Mouse (Mus musculus): ENCODE results near the gene Kptn. TPM values are rescaled to one million over a fixed set of nuclear protein-coding genes. Genes with fewer than 3 reads are reported as not detected.

Gene Kptn
- polyA plus RNA-seq, 1 experiment from 2014 or later: 31.2 TPM

GRCm38 (mm10) chr7:16132926-16133325 is 13.2 kb downstream of the Kptn start:
- 61% methylated on average over 3 of the region's 3 CpGs for WGBS
- ATAC-seq (ENCODE audit: insufficient number of reproducible peaks, insufficient read depth, low FRiP score, low read depth): no peak
- H3K27me3 ChIP-seq (ENCODE audit: control insufficient read depth, insufficient read depth, low read length): no peaks in the 10 kb centered on the region

GRCm38 (mm10) chr7:16133691-16134090 is 14.0 kb downstream of the Kptn start:
- peaks cover 15% of the 10 kb centered on the region in 2 experiments; a peak in 3 of 4 replicates for H3K4me1 ChIP-seq (ENCODE audit: control insufficient read depth in 2 of 2, insufficient read depth in 2 of 2, low read length in 2 of 2)
- H3K36me3 ChIP-seq (ENCODE audit: control insufficient read depth, insufficient read depth, low read length): no peaks in the 10 kb centered on the region
- WGBS: 87% methylated on average over 9 of the region's 9 CpGs
- no peak for ATAC-seq (ENCODE audit: insufficient number of reproducible peaks, insufficient read depth, low FRiP score, low read depth)
- no peaks in the 10 kb centered on the region for H3K9me3 ChIP-seq (ENCODE audit: control insufficient read depth, low read length)
- H3K4me3 ChIP-seq (ENCODE audit: control insufficient read depth in 1 of 2, insufficient read depth in 1 of 2, low read depth in 1 of 2, low read length in 2 of 2): no peak overlapping the region
- no peaks in the 10 kb centered on the region for H3K27me3 ChIP-seq (ENCODE audit: control insufficient read depth, insufficient read depth, low read length)
- no peak overlapping the region for H3K27ac ChIP-seq (replicated peaks in 1 of 2; ENCODE audit: control insufficient read depth in 1 of 2, insufficient read depth in 1 of 2, low read depth in 2 of 2, low read length in 2 of 2)
- H3K9ac ChIP-seq (ENCODE audit: low read length): no peak overlapping the region
- H3K4me2 ChIP-seq (ENCODE audit: low read length): no peak overlapping the region

More at GRCm38 (mm10) chr7:16132926-16133325, 13.2 kb downstream of the Kptn start:
- H3K4me3 ChIP-seq (ENCODE audit: control insufficient read depth in 1 of 2, insufficient read depth in 1 of 2, low read depth in 1 of 2, low read length in 2 of 2): no peak overlapping the region
- H3K36me3 ChIP-seq (ENCODE audit: control insufficient read depth, insufficient read depth, low read length): no peaks in the 10 kb centered on the region
- no peaks in the 10 kb centered on the region for H3K9me3 ChIP-seq (ENCODE audit: control insufficient read depth, low read length)
- H3K27ac ChIP-seq (replicated peaks in 1 of 2; ENCODE audit: control insufficient read depth in 1 of 2, insufficient read depth in 1 of 2, low read depth in 2 of 2, low read length in 2 of 2): no peak overlapping the region
- peaks cover 20 to 21% of the 10 kb centered on the region in 2 experiments for H3K4me1 ChIP-seq (ENCODE audit: control insufficient read depth in 2 of 2, insufficient read depth in 2 of 2, low read length in 2 of 2)
- no peak overlapping the region for H3K9ac ChIP-seq (ENCODE audit: low read length)
- H3K4me2 ChIP-seq (ENCODE audit: low read length): no peak overlapping the region

GRCm38 (mm10) chr7:16134951-16135392 is 15.3 kb downstream of the Kptn start:
- Histone ChIP-seq H3K36me3 (ENCODE audit: control insufficient read depth, insufficient read depth, low read length) (no peaks in the 10 kb centered on the region), H3K4me1 (ENCODE audit: control insufficient read depth in 2 of 2, insufficient read depth in 2 of 2, low read length in 2 of 2) (peaks cover 6% of the 10 kb centered on the region in 2 experiments; a peak in 3 of 4 replicates), H3K27ac (replicated peaks in 1 of 2; ENCODE audit: control insufficient read depth in 1 of 2, insufficient read depth in 1 of 2, low read depth in 2 of 2, low read length in 2 of 2) (no peak overlapping the region), H3K4me2 (ENCODE audit: low read length) (no peak overlapping the region), H3K27me3 (ENCODE audit: control insufficient read depth, insufficient read depth, low read length) (no peaks in the 10 kb centered on the region), H3K4me3 (ENCODE audit: control insufficient read depth in 1 of 2, insufficient read depth in 1 of 2, low read depth in 1 of 2, low read length in 2 of 2) (no peak overlapping the region), H3K9me3 (ENCODE audit: control insufficient read depth, low read length) (no peaks in the 10 kb centered on the region), H3K9ac (ENCODE audit: low read length) (no peak overlapping the region)
- WGBS: 69% methylated on average over 7 of the region's 7 CpGs
- no peak for ATAC-seq (ENCODE audit: insufficient number of reproducible peaks, insufficient read depth, low FRiP score, low read depth)

GRCm38 (mm10) chr7:16146489-16147410 is 27.1 kb downstream of the Kptn start:
- Histone ChIP-seq H3K27ac (replicated peaks in 1 of 2; ENCODE audit: control insufficient read depth in 1 of 2, insufficient read depth in 1 of 2, low read depth in 2 of 2, low read length in 2 of 2) (no peak overlapping the region), H3K4me1 (ENCODE audit: control insufficient read depth in 2 of 2, insufficient read depth in 2 of 2, low read length in 2 of 2) (no peaks in the 10 kb centered on the region), H3K4me2 (ENCODE audit: low read length) (no peak overlapping the region), H3K9me3 (ENCODE audit: control insufficient read depth, low read length) (no peaks in the 10 kb centered on the region), H3K4me3 (ENCODE audit: control insufficient read depth in 1 of 2, insufficient read depth in 1 of 2, low read depth in 1 of 2, low read length in 2 of 2) (no peak overlapping the region), H3K9ac (ENCODE audit: low read length) (no peak overlapping the region), H3K36me3 (ENCODE audit: control insufficient read depth, insufficient read depth, low read length) (no peaks in the 10 kb centered on the region), H3K27me3 (ENCODE audit: control insufficient read depth, insufficient read depth, low read length) (peaks cover 27% of the 10 kb centered on the region)
- WGBS: 27% methylated on average over 27 of the region's 27 CpGs
- ATAC-seq (ENCODE audit: insufficient number of reproducible peaks, insufficient read depth, low FRiP score, low read depth): no peak

GRCm38 (mm10) chr7:16147643-16148042 is 27.9 kb downstream of the Kptn start:
- Histone ChIP-seq H3K9ac (ENCODE audit: low read length) (no peak overlapping the region), H3K4me1 (ENCODE audit: control insufficient read depth in 2 of 2, insufficient read depth in 2 of 2, low read length in 2 of 2) (no peaks in the 10 kb centered on the region), H3K36me3 (ENCODE audit: control insufficient read depth, insufficient read depth, low read length) (no peaks in the 10 kb centered on the region), H3K4me2 (ENCODE audit: low read length) (no peak overlapping the region), H3K27me3 (ENCODE audit: control insufficient read depth, insufficient read depth, low read length) (peaks cover 27% of the 10 kb centered on the region), H3K4me3 (ENCODE audit: control insufficient read depth in 1 of 2, insufficient read depth in 1 of 2, low read depth in 1 of 2, low read length in 2 of 2) (no peak overlapping the region), H3K27ac (replicated peaks in 1 of 2; ENCODE audit: control insufficient read depth in 1 of 2, insufficient read depth in 1 of 2, low read depth in 2 of 2, low read length in 2 of 2) (no peak overlapping the region), H3K9me3 (ENCODE audit: control insufficient read depth, low read length) (no peaks in the 10 kb centered on the region)
- 9% methylated on average over 15 of the region's 15 CpGs for WGBS
- no peak for ATAC-seq (ENCODE audit: insufficient number of reproducible peaks, insufficient read depth, low FRiP score, low read depth)

GRCm38 (mm10) chr7:16149241-16149640 is 29.5 kb downstream of the Kptn start:
- no peaks in the 10 kb centered on the region for H3K4me1 ChIP-seq (ENCODE audit: control insufficient read depth in 2 of 2, insufficient read depth in 2 of 2, low read length in 2 of 2)
- H3K9ac ChIP-seq (ENCODE audit: low read length): no peak overlapping the region
- no peaks in the 10 kb centered on the region for H3K9me3 ChIP-seq (ENCODE audit: control insufficient read depth, low read length)
- ATAC-seq (ENCODE audit: insufficient number of reproducible peaks, insufficient read depth, low FRiP score, low read depth): no peak
- WGBS: 65% methylated on average over 5 of the region's 5 CpGs
- no peak overlapping the region for H3K4me3 ChIP-seq (ENCODE audit: control insufficient read depth in 1 of 2, insufficient read depth in 1 of 2, low read depth in 1 of 2, low read length in 2 of 2)
- H3K27ac ChIP-seq (replicated peaks in 1 of 2; ENCODE audit: control insufficient read depth in 1 of 2, insufficient read depth in 1 of 2, low read depth in 2 of 2, low read length in 2 of 2): no peak overlapping the region
- H3K36me3 ChIP-seq (ENCODE audit: control insufficient read depth, insufficient read depth, low read length): no peaks in the 10 kb centered on the region
- H3K4me2 ChIP-seq (ENCODE audit: low read length): no peak overlapping the region
- peaks cover 27% of the 10 kb centered on the region for H3K27me3 ChIP-seq (ENCODE audit: control insufficient read depth, insufficient read depth, low read length)

- Histone ChIP-seq H3K4me2 (ENCODE audit: low read length) (no peak overlapping the region), H3K4me1 (ENCODE audit: control insufficient read depth in 2 of 2, insufficient read depth in 2 of 2, low read length in 2 of 2) (peaks cover 2 to 5% of the 10 kb centered on the region in 2 experiments; a peak in 2 of 4 replicates), H3K9me3 (ENCODE audit: control insufficient read depth, low read length) (no peaks in the 10 kb centered on the region), H3K36me3 (ENCODE audit: control insufficient read depth, insufficient read depth, low read length) (no peaks in the 10 kb centered on the region), H3K9ac (ENCODE audit: low read length) (no peak overlapping the region), H3K27me3 (ENCODE audit: control insufficient read depth, insufficient read depth, low read length) (peaks cover 27% of the 10 kb centered on the region), H3K27ac (replicated peaks in 1 of 2; ENCODE audit: control insufficient read depth in 1 of 2, insufficient read depth in 1 of 2, low read depth in 2 of 2, low read length in 2 of 2) (no peak overlapping the region), H3K4me3 (ENCODE audit: control insufficient read depth in 1 of 2, insufficient read depth in 1 of 2, low read depth in 1 of 2, low read length in 2 of 2) (no peak overlapping the region)
- ATAC-seq (ENCODE audit: insufficient number of reproducible peaks, insufficient read depth, low FRiP score, low read depth): no peak
- WGBS: 72% methylated on average over 9 of the region's 9 CpGs
These were observed 30.8 kb downstream of the Kptn start for GRCm38 (mm10) chr7:16150191-16151145.

Data from heart, embryonic 14.5 days (tissue).